Mouse (Mus musculus) ovary, postnatal 14 days (tissue): Measurements from ENCODE around the gene Chrm4.

Source experiments
- DNase-seq: peaks from one replicate; pipeline ENCODE4 v3.0.0; 2022; ENCODE audit warnings: low spot score

Chrm4 gene

DNA sequence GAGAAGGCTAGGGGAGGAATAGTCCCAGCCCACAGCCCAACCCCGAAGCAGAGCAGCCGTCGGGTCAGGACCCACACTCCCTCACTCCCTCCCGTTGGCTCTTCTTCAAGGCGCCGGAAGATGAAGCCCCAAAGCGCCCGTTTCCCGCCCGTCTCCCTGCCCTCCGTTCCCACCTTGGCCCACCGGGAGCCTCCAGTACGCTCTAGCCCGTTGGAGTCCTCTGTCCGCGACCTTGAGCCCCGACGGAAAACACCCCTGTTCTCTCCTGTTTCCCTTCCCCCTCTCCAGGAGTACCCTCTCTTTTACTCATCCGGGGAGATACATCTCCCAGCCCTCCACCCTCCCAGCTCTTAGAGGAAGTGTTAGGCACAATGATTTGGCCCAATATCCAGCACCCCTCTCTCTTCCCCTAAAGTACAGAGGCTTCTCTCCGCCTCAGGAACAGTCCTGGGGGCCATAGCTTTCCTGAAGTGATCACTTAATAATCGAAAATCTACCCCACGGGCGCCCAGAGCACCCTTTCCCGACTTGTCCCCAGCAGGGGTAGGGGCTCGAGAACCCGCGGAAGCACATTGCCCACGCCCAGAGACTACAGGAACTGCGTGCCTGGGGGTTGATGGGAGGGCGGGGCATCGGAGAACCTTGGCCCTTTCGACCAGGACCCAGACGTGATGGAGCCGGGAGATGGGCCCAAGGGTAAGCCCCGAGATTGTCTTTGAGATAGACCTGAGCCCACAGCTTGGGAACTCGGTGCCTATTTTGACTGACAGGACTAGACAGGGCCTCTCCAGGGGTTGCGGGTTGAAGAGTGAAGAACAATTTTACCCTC, 4.2 kb upstream of the Chrm4 start:
- no peak for DNase-seq

DNA sequence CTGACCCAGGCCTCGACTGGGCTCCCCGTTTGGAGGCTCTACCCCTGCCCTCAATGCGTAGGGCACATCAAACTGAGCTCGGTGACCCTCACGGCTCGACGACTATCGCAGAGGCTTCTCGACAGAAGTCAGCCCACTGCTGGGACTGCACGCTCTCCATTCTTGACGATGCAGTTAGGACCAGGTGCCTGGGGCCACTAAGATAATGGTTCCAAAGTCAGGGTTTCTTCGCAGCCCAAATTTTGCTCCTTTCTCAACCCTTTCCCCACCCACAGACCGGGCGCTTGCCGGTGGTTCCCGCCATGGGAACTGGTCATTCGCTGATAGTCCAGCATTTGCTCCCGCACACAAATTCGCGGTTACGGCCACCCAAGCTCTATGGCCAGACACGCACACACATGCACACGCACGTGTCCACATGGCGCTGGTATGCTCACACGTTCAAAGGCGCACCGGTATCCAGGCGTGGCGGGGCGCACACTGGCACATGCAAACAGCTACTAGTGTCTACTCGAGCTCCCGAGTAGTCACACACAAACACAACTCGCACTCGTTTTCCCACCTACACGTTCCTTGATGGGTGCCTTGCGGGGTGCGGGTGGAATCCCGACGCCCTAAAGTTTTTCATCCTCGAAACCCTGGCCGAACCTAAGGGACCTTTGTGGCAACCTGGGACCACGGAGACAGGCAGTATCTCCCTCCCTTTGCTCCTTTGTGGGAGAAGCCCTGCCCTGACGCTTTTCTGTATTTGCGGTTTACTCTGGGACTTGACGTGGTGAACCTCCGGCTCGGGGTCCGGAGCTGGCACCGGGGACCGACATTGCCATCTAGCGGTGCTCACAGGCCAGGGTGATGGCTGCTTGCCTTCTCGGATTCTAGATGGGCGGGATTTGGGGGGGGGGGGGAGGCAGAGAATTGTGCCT, 3.4 kb upstream of the Chrm4 start:
- peak; percentile 53 for DNase-seq

DNA sequence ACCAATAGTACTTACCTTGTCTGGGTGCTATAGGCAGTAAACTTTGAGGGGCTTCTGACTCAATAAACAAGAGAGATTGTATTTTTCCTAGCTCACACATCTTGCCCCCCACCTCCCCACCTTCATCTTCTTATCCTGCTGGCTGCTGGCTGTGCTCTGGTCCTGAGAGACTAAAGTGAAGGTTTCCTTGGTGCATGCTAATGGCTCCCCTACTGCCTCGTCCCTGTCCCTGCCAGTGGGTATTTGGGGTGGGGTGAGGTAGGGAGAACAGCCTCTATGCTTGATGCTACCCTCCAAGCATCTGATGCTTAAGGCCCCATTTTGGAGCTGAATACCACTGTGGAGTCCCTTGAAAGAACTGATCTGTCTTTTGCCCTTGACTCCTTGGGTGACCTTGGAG, 2.3 kb upstream of the Chrm4 start:
- no peak for DNase-seq

DNA sequence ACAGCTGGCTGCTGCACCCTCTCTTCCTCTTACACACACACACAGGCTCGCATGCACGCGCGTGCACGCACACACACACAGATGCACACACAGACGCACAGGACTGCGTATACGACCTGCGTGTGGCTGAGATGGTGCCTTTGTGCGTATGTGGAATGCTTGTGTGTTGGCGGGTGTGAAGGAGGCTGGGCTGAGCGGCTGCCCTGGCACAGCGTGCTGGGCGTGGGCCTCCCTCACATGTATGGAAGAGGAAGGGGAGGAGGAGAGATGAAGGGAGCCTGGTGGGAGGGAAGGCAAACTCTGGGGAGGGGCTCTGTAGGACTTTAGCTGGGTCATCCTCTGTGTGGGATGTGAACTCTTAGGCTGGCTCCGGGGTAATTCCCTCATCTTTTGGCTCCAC, 1.6 kb upstream of the Chrm4 start:
- DNase-seq, result no peak

DNA sequence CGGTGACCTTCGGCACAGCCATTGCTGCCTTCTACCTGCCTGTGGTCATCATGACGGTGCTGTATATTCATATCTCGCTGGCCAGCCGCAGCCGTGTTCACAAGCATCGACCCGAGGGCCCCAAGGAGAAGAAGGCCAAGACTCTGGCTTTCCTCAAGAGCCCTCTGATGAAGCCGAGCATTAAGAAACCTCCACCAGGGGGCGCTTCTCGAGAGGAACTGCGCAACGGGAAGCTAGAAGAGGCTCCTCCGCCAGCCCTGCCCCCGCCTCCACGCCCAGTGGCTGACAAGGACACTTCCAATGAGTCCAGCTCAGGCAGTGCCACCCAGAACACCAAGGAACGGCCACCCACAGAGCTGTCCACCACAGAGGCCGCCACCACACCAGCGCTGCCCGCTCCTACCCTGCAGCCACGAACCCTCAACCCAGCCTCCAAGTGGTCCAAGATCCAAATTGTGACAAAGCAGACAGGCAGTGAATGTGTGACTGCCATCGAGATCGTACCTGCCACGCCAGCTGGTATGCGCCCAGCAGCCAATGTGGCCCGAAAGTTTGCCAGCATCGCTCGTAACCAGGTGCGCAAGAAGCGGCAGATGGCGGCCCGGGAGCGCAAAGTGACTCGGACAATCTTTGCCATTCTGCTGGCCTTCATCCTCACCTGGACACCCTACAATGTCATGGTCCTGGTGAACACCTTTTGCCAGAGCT, 931 bp downstream of the Chrm4 start:
- peak; percentile 55 for DNase-seq

DNA sequence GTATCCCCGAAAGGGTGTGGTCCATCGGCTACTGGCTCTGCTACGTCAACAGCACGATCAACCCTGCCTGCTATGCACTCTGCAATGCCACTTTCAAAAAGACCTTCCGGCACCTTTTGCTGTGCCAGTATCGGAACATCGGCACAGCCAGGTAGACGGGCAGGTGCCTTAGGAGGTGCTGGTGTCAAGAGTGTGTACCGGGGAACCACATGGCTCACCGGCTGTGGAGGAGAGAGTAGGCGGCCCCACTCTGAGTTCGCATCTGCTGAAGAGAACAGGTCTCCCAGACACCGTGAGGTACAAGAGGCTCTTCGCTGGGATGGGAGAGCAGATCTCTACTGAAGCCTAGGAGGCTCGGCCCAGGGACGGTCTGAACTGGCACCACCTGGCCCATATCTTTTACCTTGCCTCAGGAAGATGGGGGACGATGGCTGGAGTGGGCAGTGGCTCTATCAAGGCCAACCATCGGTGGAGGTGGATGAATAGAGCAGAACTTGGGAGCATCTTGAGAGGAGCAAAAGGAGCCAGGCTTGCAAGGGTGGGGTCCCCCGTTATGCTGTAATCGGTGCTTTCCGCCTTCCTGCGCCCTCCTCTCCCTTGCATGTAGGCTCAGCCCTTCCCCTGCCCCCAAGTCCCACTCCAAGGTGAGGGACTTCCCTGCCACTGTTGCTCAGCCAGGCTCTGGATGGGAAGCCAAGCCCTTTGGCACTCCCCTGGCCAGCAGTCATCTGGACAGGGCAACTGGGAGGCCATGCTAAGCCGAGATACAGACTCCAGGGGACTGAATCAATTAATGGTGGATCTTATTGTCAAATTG, 1.7 kb downstream of the Chrm4 start:
- DNase-seq, result no peak

DNA sequence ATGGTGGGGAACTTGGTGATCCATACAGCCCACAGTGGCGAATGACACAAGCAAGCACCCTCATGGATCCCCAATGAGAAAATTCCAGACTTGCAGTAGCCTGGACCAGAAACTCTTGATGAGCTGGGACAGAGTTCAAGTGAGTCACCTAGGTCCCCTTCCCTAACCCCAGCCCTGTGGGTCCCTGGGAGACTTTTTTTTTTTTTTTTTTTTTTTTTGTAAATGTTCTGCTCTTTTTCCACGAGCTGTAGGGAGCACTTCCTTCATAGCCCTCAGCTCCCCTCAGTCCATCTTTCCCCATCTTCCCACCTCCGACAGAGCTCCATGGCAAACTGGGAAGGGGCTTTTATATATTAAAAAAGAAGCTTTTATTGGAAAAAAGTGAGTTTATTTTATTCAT, 2.4 kb downstream of the Chrm4 start:
- DNase-seq, result no peak

DNA sequence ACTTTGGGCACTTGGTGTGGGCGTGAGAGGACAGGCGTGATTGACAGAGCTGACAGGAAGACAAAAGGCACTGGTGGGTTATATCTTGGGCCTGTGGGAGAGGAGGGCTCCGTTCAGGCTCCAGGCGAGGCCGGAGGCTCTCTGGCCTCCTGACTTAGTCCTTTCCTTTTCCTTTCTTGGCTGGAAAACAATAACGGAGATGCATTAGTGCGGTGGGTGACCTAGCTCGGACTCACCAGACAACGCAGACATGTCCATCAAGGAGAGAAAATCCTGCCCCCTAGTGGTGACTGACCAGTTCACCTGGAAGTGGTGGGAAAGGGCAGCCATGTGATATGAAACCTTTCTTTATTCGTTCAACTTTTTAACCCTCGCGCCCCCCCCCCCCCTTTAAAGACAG, 2.9 kb downstream of the Chrm4 start:
- DNase-seq, result peak; percentile 66

DNA sequence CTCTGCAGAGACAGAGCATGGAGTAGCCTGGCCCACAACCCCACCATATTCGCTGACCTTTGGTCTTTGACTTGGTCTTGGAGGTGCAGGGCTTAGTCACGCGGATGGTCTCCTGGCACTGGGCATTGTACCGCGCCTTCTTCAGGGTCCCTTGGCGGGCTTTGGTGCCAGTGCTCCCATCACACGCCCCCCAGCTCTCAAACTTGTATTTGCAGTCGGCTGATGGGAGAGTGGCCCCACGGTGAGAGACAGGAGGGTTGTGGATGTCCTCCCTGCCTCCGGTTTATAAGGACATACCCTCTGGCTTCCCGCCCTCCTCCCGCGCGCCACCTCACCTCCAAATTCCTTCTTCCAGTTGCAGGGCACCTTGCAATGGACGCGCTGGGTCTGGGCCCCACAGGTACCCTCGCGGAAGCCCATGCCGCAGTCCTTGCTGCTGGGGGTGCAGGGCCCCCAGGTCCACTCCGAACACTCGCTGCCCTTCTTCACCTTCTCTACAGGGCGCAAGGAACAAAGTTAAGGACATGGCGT, 3.8 kb downstream of the Chrm4 start:
- no peak for DNase-seq

DNA sequence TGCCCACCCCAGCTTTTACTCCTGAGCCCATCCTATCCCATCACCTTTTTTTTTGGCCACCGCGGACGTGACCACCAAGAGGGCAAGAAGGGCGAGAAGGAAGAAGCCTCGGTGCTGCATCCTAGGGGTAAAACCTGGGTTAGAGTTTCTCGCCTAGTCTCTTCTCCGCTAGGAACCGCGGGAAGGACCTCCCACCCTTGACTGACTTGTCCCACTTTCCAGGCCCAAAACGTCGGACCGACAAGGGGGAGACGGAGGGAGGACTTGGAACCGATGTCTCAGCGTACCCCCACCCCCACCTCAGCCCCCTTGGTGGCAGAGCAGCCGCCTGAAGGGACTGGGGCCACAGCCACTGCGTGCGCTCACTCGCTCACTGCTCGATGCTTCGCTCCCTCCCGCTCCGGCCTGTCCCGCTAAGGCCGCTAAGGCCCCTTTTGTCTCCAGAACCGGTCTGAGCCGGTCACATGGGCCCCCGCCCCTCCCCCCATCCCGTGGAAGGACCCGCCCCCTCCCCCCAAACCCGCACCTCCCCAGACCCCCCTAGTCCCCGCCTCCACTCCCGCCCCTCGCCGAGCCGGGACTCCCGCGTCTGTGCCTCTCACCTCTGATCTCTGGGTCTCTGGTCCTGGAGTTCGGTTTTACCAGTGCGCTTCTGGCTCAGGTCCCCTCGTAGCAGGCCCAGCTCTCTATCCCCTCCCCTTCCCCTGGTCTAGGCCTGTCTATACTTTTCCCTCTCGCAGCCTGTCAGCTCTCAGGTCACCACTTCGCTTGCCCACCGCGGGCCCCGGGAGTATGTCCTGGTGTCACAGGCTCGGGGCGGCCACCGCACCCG, 4.5 kb downstream of the Chrm4 start:
- peak; percentile 47 for DNase-seq

DNA sequence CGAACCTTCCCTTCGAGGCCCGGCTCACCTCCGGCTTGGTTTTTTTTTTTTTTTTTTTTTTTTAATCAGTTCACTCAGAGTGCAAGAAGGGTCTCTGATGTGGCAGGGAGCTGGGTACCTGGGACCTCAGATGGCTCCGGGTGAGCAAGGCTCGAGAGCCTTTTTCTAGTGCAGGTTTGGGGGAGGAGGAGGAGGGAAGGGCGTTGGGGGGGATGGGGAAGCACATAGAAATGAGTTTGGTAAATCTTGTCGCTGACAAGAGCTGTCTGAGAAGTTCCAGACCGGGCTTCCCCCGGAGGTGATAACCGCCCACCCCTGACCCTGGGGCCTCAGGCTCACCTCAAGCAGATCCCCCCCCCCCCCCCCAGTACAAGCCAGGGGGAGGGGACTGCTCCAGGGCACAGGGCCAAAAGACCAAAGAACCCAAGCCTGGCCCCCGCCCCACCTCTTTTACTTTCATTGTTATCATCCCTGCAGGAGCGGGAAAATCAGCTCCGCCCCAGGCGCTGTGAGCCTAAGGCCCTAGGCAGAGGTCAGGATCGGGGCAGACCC, 5.2 kb downstream of the Chrm4 start, which contains the start of gene Mdk:
Mdk (minus strand) TSS at position 138 of the 552 bp plus-strand sequence.
- no peak for DNase-seq

DNA sequence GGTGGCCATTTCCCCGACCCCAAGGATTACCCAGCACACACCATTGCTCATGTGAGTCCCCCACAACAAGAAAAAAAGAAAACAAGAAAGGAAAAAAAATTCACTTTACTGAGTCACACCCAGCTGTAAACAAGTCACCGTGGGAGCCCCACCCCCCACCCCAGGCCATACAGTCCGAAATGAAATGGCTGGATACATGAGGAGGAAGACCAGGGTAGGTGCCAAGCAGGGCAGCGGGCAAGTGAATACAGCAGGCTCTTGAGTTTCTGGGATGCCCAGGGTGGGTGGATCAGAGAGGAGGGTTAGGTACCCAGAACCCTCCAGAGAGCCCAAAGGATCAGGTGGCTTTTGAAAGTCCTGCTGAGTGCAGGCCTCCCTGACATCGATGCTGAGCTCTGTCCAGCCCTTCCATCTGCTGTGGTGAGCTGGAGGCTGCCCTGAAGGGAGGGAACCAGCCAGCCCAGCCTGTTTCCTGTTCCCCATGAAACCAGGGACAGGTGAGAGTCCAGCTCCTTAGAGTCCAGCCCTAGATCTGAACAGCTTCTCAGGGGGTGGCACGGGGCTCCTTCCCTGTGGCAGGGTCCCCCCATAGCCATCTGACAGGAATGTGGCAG, 5.8 kb downstream of the Chrm4 start:
- DNase-seq, result no peak

DNA sequence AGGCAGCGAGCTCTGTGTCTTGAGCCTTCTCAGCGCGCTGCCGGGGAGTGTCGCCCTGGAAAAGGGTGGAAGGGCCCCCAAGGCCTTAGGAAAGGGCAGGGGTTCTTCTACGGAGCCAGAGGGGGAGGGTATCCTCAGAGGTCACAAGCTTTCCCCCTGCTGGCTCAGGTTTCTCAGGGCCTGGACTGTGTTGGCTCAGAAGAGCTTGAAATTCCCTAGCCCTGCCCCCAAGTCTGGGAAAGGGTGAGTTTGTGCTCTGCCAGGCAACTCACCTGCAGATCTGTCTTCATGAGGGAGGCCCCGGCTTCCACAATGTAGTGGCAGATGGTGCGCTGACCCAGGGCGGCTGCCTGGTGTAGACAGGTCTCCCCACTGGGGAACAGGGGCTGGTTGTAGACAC, 6.4 kb downstream of the Chrm4 start:
- no peak for DNase-seq

DNA sequence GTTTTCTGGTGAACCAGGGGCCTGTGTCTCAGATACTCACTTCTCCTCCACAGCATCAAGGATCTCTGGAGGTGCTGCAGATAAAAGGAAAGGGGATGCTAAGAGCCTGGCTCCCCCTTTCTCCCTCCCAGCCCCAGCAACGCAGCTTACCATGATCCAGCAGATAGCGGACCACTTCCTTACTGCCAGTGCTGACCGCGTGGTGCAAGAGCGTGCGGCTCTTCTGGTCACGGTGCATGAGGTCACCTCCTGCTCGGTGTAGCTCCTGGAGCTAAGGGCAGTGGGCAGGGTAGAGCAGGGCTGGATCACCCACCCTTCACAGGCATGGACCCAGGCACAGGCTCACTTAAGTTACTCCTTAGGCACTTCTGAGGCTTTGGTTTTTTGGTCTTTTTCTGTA, 7.0 kb downstream of the Chrm4 start:
- DNase-seq, result no peak

DNA sequence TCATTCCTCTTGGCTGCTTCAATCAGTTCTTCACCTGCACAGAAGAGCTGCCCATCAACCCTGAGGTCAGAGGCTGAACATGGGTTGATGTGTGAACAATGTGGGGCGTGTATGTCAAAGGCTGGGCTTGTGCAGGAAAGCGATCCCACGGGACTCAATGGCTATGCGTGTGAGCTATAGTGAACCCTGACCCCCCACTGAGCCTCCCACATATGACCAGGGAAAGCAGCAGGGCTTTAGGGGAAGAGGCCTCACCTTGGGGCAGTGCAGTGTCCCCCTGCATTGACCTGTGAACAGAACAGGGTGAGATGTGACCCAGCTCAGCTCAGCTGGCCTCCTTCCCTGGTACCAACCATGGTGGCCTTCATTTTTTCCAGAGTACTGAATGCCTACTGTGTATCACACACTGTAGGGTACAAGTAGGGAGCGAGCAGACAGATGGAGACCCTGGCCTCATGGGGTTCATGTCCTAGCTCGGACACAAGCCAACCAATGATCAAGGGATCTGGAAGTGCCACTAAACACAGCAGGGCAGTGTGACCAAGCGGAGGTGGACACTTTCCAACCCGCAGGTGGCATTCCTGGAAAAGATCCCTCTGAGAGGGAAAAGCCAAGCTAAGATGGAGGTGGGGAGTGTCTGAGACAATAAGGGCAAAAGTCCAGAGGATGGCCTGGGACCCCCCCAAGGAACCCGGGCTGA, 7.9 kb downstream of the Chrm4 start:
- DNase-seq, result no peak

DNA sequence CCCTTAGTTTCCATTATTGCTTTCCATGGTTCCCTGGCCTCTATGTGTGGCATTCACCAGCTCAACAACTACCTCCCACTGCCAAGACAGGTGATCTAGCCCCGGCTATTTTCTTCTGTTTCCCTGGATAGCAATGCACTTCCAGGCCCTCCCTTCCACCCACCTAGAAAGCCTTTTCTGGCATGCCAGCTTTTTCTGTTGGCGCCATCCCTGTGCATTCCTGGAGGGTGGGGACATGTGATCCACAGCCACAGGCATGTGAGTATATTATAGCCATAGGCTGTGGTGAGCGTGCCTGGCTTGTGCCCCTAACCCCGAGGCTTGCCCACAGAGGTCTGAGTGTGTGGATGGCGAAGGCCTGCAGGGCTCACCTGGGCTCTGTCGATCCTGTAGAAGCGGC, 9.1 kb downstream of the Chrm4 start:
- DNase-seq, result no peak

DNA sequence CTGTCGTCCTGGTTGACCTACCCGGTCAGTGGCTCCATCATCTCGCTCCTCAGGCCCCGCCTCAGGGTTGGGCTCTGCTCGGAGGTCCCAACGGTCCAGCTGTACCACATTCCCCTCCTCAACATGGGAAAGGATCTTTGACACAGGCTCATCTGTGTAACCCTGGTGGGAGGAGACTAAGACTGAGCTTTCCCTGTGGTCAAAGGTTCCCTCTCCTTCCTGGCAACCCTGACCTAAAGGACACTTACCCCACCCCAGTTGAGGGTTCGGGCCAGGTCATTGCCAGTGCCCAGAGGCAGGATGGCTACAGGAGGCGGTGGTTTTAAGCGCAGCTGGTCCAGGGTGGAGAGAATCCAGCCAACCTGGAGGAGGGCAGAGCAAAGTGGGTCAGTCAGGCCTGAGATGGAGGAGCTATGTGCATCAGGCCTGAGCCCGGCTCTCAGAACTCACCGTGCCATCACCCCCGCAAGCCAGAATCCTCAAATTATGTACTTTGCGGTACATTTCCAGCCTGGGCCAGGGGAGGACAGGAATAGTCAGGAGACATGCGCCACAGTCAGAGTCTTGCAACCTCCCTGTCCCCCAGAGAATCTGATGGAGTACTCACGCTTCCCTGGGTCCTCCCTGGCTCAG, 12.4 kb downstream of the Chrm4 start:
- DNase-seq, result no peak

DNA sequence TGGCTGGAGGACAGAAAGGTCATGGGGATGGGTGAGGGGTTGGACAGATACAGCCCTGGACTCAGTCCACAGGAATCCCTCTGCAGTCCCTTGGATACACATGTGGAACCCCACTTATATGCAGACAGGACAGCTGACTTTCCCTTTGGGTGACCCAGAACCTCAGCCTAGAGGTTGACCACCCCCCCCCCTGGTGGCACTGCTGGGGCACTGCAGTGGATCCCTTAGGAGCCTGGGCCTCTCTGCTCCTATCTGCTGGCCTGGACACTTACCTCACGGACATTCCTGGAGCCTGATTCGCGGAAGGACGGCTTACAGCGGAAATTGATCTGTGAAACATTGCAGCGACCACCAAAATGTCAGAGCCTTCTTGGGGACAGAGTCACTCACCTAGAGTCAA, 15.3 kb downstream of the Chrm4 start:
- DNase-seq, result no peak
